Mouse (Mus musculus): ENCODE data around the gene Abca8a. TPM values are rescaled to one million over a fixed set of nuclear protein-coding genes. Genes with fewer than 3 reads are reported as not detected.

The Abca8a gene
- polyA plus RNA-seq (2015; fragmentation: Nextera tagmentation; extraction: Ambion mirVana) = 1.6 and 3.8 TPM in 2 replicates

GRCm38 (mm10) chr11:110095858-110096257, at the start of gene Abca8a:
Gene Abca8a (minus strand): TSS chr11:110095978.
- ATAC-seq (ENCODE audit: insufficient read depth) = no peak
- H3K9me3 ChIP-seq (replicated peaks) = no peaks in the 10 kb centered on the region
- 0 out of 2 replicates have a peak, but pooled peaks cover 2% of the 10 kb centered on the region for H3K4me1 ChIP-seq (replicated peaks)
- H3K9ac ChIP-seq = no peak within 1 kb of the TSS
- WGBS (ENCODE audit: insufficient replicate concordance) = 52% methylated on average over 5 of the region's 5 CpGs
- no peaks in the 10 kb centered on the region for H3K36me3 ChIP-seq (replicated peaks)
- no peaks in the 10 kb centered on the region for H3K27me3 ChIP-seq
- no peak within 1 kb of the TSS for H3K4me3 ChIP-seq (replicated peaks)
- H3K27ac ChIP-seq (replicated peaks) = no peak within 1 kb of the TSS
- no peak within 1 kb of the TSS for H3K4me2 ChIP-seq

- no peak overlapping the region for H3K4me2 ChIP-seq
These were observed 49.6 kb upstream of the Abca8a start for GRCm38 (mm10) chr11:110145421-110145820.

GRCm38 (mm10) chr11:110130760-110131159, 35.0 kb upstream of the Abca8a start:
- no peak overlapping the region for H3K4me3 ChIP-seq (replicated peaks)
- ATAC-seq (ENCODE audit: insufficient read depth) = no peak
- no peaks in the 10 kb centered on the region for H3K27me3 ChIP-seq
- no peaks in the 10 kb centered on the region for H3K4me1 ChIP-seq (replicated peaks)
- 61% methylated on average over 5 of the region's 5 CpGs for WGBS (ENCODE audit: insufficient replicate concordance)
- no peak overlapping the region for H3K9ac ChIP-seq
- no peak overlapping the region for H3K27ac ChIP-seq (replicated peaks)
- H3K4me2 ChIP-seq = no peak overlapping the region
- no peaks in the 10 kb centered on the region for H3K36me3 ChIP-seq (replicated peaks)
- no peaks in the 10 kb centered on the region for H3K9me3 ChIP-seq (replicated peaks)

More at GRCm38 (mm10) chr11:110145421-110145820, 49.6 kb upstream of the Abca8a start:
- H3K27me3 ChIP-seq = no peaks in the 10 kb centered on the region
- no peaks in the 10 kb centered on the region for H3K4me1 ChIP-seq (replicated peaks)
- no peak overlapping the region for H3K4me3 ChIP-seq (replicated peaks)
- 0 out of 2 replicates have a peak overlapping the region, but pooled peaks have one; percentile 33 for H3K27ac ChIP-seq (replicated peaks)
- no peaks in the 10 kb centered on the region for H3K9me3 ChIP-seq (replicated peaks)
- no peak; the same call in 1 of the 2 replicates for ATAC-seq (ENCODE audit: insufficient read depth)
- H3K9ac ChIP-seq = no peak overlapping the region
- WGBS (ENCODE audit: insufficient replicate concordance) = 56% methylated on average over 11 of the region's 11 CpGs
- H3K36me3 ChIP-seq (replicated peaks) = no peaks in the 10 kb centered on the region

GRCm38 (mm10) chr11:110111137-110111536, 15.4 kb upstream of the Abca8a start:
- Histone ChIP-seq H3K4me3 (replicated peaks) (no peak overlapping the region), H3K27me3 (no peaks in the 10 kb centered on the region), H3K36me3 (replicated peaks) (no peaks in the 10 kb centered on the region), H3K4me2 (no peak overlapping the region), H3K4me1 (replicated peaks) (no peaks in the 10 kb centered on the region), H3K27ac (replicated peaks) (no peak overlapping the region), H3K9me3 (replicated peaks) (no peaks in the 10 kb centered on the region), H3K9ac (no peak overlapping the region)
- ATAC-seq (ENCODE audit: insufficient read depth) = no peak
- 54% methylated on average over 4 of the region's 4 CpGs for WGBS (ENCODE audit: insufficient replicate concordance)

GRCm38 (mm10) chr11:110101437-110101836, 5.7 kb upstream of the Abca8a start:
- Histone ChIP-seq H3K36me3 (replicated peaks) (no peaks in the 10 kb centered on the region; the same call in 1 of the 2 replicates), H3K4me2 (no peak overlapping the region), H3K27me3 (no peaks in the 10 kb centered on the region), H3K9me3 (replicated peaks) (no peaks in the 10 kb centered on the region), H3K27ac (replicated peaks) (no peak overlapping the region), H3K4me1 (replicated peaks) (no peaks in the 10 kb centered on the region), H3K9ac (no peak overlapping the region), H3K4me3 (replicated peaks) (no peak overlapping the region)
- 57% methylated on average over 7 of the region's 7 CpGs for WGBS (ENCODE audit: insufficient replicate concordance)
- ATAC-seq (ENCODE audit: insufficient read depth) = peak; percentile 59

GRCm38 (mm10) chr11:110098901-110099300, 3.1 kb upstream of the Abca8a start:
- H3K9me3 ChIP-seq (replicated peaks) = no peaks in the 10 kb centered on the region
- H3K9ac ChIP-seq = no peak overlapping the region
- no peaks in the 10 kb centered on the region for H3K36me3 ChIP-seq (replicated peaks)
- 0 out of 2 replicates have a peak, but pooled peaks cover 2% of the 10 kb centered on the region for H3K4me1 ChIP-seq (replicated peaks)
- no peak for ATAC-seq (ENCODE audit: insufficient read depth)
- no peak overlapping the region for H3K27ac ChIP-seq (replicated peaks)
- no peak overlapping the region for H3K4me2 ChIP-seq
- 51% methylated on average over 4 of the region's 4 CpGs for WGBS (ENCODE audit: insufficient replicate concordance)
- no peaks in the 10 kb centered on the region for H3K27me3 ChIP-seq
- H3K4me3 ChIP-seq (replicated peaks) = no peak overlapping the region

- Histone ChIP-seq H3K36me3 (replicated peaks) (no peaks in the 10 kb centered on the region), H3K9me3 (replicated peaks) (no peaks in the 10 kb centered on the region), H3K4me3 (replicated peaks) (no peak overlapping the region), H3K27ac (replicated peaks) (0 out of 2 replicates have a peak overlapping the region, but pooled peaks have one; percentile 19), H3K4me1 (replicated peaks) (0 out of 2 replicates have a peak, but pooled peaks cover 2% of the 10 kb centered on the region), H3K27me3 (no peaks in the 10 kb centered on the region), H3K9ac (no peak overlapping the region), H3K4me2 (no peak overlapping the region)
- no peak for ATAC-seq (ENCODE audit: insufficient read depth)
- WGBS (ENCODE audit: insufficient replicate concordance) = 40% methylated on average over 6 of the region's 6 CpGs
These were observed 1.7 kb upstream of the Abca8a start for GRCm38 (mm10) chr11:110097465-110097864.

- Histone ChIP-seq H3K9ac (no peak overlapping the region), H3K4me2 (no peak overlapping the region), H3K9me3 (replicated peaks) (no peaks in the 10 kb centered on the region), H3K27ac (replicated peaks) (no peak overlapping the region), H3K4me3 (replicated peaks) (no peak overlapping the region), H3K36me3 (replicated peaks) (no peaks in the 10 kb centered on the region), H3K27me3 (no peaks in the 10 kb centered on the region), H3K4me1 (replicated peaks) (0 out of 2 replicates have a peak, but pooled peaks cover 2% of the 10 kb centered on the region)
- WGBS (ENCODE audit: insufficient replicate concordance) = 53% methylated on average over 7 of the region's 7 CpGs
- ATAC-seq (ENCODE audit: insufficient read depth) = no peak
These were observed 865 bp downstream of the Abca8a start for GRCm38 (mm10) chr11:110094846-110095380.

GRCm38 (mm10) chr11:110094236-110094635, 1.5 kb downstream of the Abca8a start:
- H3K27ac ChIP-seq (replicated peaks) = no peak overlapping the region
- no peaks in the 10 kb centered on the region for H3K36me3 ChIP-seq (replicated peaks)
- no peak for ATAC-seq (ENCODE audit: insufficient read depth)
- H3K9me3 ChIP-seq (replicated peaks) = no peaks in the 10 kb centered on the region
- 46% methylated on average over 3 of the region's 3 CpGs for WGBS (ENCODE audit: insufficient replicate concordance)
- no peak overlapping the region for H3K4me3 ChIP-seq (replicated peaks)
- H3K9ac ChIP-seq = no peak overlapping the region
- 0 out of 2 replicates have a peak, but pooled peaks cover 2% of the 10 kb centered on the region for H3K4me1 ChIP-seq (replicated peaks)
- no peak overlapping the region for H3K4me2 ChIP-seq
- H3K27me3 ChIP-seq = no peaks in the 10 kb centered on the region

- no peak for ATAC-seq (ENCODE audit: insufficient read depth)
- Histone ChIP-seq H3K4me2 (no peak overlapping the region), H3K4me1 (replicated peaks) (0 out of 2 replicates have a peak, but pooled peaks cover 2% of the 10 kb centered on the region), H3K36me3 (replicated peaks) (no peaks in the 10 kb centered on the region), H3K9me3 (replicated peaks) (no peaks in the 10 kb centered on the region), H3K27ac (replicated peaks) (no peak overlapping the region), H3K4me3 (replicated peaks) (no peak overlapping the region), H3K9ac (no peak overlapping the region), H3K27me3 (no peaks in the 10 kb centered on the region)
- WGBS (ENCODE audit: insufficient replicate concordance) = 35% methylated on average over 2 of the region's 2 CpGs
These were observed 4.5 kb downstream of the Abca8a start for GRCm38 (mm10) chr11:110091328-110091727.

GRCm38 (mm10) chr11:110072158-110072557, 23.6 kb downstream of the Abca8a start:
- no peak for ATAC-seq (ENCODE audit: insufficient read depth)
- 62% methylated on average over 3 of the region's 3 CpGs for WGBS (ENCODE audit: insufficient replicate concordance)
- Histone ChIP-seq H3K36me3 (replicated peaks) (no peaks in the 10 kb centered on the region), H3K4me1 (replicated peaks) (no peaks in the 10 kb centered on the region), H3K9ac (no peak overlapping the region), H3K4me3 (replicated peaks) (no peak overlapping the region), H3K27ac (replicated peaks) (0 out of 2 replicates have a peak overlapping the region, but pooled peaks have one; percentile 16), H3K27me3 (no peaks in the 10 kb centered on the region), H3K9me3 (replicated peaks) (no peaks in the 10 kb centered on the region), H3K4me2 (no peak overlapping the region)

GRCm38 (mm10) chr11:110061032-110061431, 34.7 kb downstream of the Abca8a start:
- Histone ChIP-seq H3K4me1 (replicated peaks) (no peaks in the 10 kb centered on the region), H3K4me3 (replicated peaks) (no peak overlapping the region), H3K36me3 (replicated peaks) (no peaks in the 10 kb centered on the region), H3K9me3 (replicated peaks) (no peaks in the 10 kb centered on the region), H3K27me3 (no peaks in the 10 kb centered on the region), H3K9ac (no peak overlapping the region), H3K27ac (replicated peaks) (no peak overlapping the region), H3K4me2 (no peak overlapping the region)
- no peak for ATAC-seq (ENCODE audit: insufficient read depth)
- 51% methylated on average over 4 of the region's 4 CpGs for WGBS (ENCODE audit: insufficient replicate concordance)
